Mouse (Mus musculus): ENCODE data around the gene Cracr2b. TPM values are rescaled to one million over a fixed set of nuclear protein-coding genes. Genes with fewer than 3 reads are reported as not detected.
"Not testable (repeated sequence)": the region's sequence is repeated elsewhere in the genome, so short reads cannot be mapped to it uniquely, and the experiment has no call there.

Gene Cracr2b
- polyA plus RNA-seq, 1 experiment from 2014 or later: 8.1 TPM

DNA sequence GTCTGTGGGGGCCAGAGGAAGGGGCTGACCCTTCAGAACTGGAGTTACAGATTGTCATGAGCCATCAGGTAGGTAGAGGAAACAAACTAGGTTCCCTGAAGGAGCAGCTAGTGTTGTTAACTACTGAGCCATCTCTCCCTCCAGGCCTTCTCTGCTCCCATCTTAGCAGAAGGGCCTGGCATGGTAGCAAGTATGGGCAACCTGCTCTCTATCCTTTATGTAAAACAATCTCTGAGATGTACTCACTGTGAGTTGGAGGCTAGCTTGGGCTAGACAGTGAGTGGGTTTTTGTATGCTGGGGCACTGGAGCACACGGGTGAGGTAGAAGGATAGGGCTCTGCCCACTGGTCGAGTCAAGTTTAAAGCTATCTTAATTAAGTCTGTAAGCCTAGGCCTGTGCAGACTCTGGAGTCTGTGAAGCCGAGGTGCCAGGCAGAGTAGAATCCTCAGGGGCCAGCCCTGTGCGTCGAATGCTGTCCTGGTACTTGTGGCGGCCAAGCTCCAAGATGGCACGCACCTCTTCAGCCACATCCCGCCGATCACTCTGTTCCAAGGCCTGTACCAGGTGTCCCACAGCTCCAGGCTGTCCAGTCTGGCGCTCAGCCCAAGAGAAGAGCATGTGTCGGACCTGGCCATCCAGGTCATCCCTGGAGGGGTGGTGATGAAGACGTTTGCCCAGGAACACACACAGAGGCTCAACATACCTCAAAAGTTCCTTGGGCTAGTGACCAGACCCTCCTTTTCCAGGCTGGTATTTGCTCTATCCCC, 22.5 kb upstream of the Cracr2b start:
- Histone ChIP-seq H3K27ac (peak overlapping the region; percentile 71; the same call in 1 of the 2 replicates), H3K9me3 (ENCODE audit: control insufficient read depth, low read length) (no peaks in the 10 kb centered on the region), H3K36me3 (replicated peaks; ENCODE audit: control insufficient read depth, insufficient read depth) (peaks cover 6% of the 10 kb centered on the region), H3K4me1 (replicated peaks; ENCODE audit: control insufficient read depth, insufficient read depth, low read length) (peaks cover 28% of the 10 kb centered on the region), H3K4me3 (replicated peaks; ENCODE audit: low read length) (no peak overlapping the region), H3K27me3 (ENCODE audit: control insufficient read depth, insufficient read depth, low read length) (no peaks in the 10 kb centered on the region), H3K9ac (0 out of 2 replicates have a peak overlapping the region, but pooled peaks have one; percentile 76), H3K4me2 (replicated peaks) (peak overlapping the region; percentile 90; the same call in 1 of the 2 replicates)
- DNase-seq (ENCODE audit: low spot score) (no peak), ATAC-seq (ENCODE audit: low FRiP score) (no peak)
- WGBS: 93% methylated on average over 12 of the region's 12 CpGs

DNA sequence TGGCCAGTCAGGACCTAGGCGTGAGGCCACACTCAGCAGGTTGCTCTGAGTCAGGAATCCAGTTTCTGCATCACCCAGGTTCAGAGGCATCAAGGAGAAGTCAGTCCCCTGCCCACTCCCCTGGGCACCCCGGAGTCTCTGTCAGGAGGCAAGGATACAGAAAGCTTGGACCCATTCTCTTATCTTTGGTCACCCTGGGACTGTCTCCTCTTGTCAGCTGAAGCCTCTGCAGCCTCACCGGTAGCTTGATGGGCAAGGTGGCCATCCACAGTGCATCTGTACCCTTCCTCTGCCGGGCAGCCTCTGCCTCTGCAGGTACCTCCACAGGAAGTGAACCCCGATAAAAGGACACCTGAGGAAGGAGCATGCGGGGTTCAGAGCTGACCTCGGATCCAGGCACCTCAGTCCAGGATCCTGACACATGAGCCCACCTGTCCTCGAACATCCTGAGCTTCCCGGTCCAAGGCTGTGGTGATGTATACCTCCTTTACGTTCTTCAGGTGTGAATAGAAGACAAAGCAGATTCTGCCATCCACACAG, 21.7 kb upstream of the Cracr2b start:
- ATAC-seq (ENCODE audit: low FRiP score) (no peak), DNase-seq (ENCODE audit: low spot score) (no peak)
- Histone ChIP-seq H3K27me3 (ENCODE audit: control insufficient read depth, insufficient read depth, low read length) (no peaks in the 10 kb centered on the region), H3K4me2 (replicated peaks) (no peak overlapping the region), H3K9ac (no peak overlapping the region), H3K4me1 (replicated peaks; ENCODE audit: control insufficient read depth, insufficient read depth, low read length) (peaks cover 28% of the 10 kb centered on the region), H3K9me3 (ENCODE audit: control insufficient read depth, low read length) (no peaks in the 10 kb centered on the region), H3K27ac (no peak overlapping the region), H3K4me3 (replicated peaks; ENCODE audit: low read length) (no peak overlapping the region), H3K36me3 (replicated peaks; ENCODE audit: control insufficient read depth, insufficient read depth) (no peaks in the 10 kb centered on the region; the same call in 1 of the 2 replicates)
- 93% methylated on average over 10 of the region's 10 CpGs for WGBS

DNA sequence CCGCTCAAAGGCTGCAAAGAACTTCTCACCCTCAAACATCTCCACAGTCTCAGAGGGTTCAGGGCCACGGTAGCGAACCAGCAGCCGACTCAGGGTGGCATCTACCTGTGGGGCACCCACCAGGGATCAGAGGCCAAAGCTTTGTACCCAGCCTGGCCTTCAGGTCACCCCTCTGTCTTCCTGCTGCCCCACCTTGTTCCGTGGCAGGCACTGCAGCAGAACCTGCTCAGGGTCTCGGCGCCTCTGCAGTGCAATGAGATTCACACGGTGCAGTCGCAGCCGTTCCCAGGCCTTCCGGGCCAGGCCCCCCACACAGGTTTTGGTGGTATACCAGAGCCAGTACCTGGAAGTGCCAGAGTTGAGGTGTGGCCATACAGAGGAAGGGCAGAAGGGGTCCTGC, 21.1 kb upstream of the Cracr2b start:
- Histone ChIP-seq H3K4me3 (replicated peaks; ENCODE audit: low read length) (no peak overlapping the region), H3K9ac (no peak overlapping the region), H3K4me2 (replicated peaks) (no peak overlapping the region), H3K27ac (no peak overlapping the region), H3K27me3 (ENCODE audit: control insufficient read depth, insufficient read depth, low read length) (no peaks in the 10 kb centered on the region), H3K36me3 (replicated peaks; ENCODE audit: control insufficient read depth, insufficient read depth) (no peaks in the 10 kb centered on the region; the same call in 1 of the 2 replicates), H3K9me3 (ENCODE audit: control insufficient read depth, low read length) (no peaks in the 10 kb centered on the region), H3K4me1 (replicated peaks; ENCODE audit: control insufficient read depth, insufficient read depth, low read length) (peaks cover 28% of the 10 kb centered on the region)
- no peak for ATAC-seq (ENCODE audit: low FRiP score)
- DNase-seq (ENCODE audit: low spot score): no peak
- 96% methylated on average over 11 of the region's 11 CpGs for WGBS

DNA sequence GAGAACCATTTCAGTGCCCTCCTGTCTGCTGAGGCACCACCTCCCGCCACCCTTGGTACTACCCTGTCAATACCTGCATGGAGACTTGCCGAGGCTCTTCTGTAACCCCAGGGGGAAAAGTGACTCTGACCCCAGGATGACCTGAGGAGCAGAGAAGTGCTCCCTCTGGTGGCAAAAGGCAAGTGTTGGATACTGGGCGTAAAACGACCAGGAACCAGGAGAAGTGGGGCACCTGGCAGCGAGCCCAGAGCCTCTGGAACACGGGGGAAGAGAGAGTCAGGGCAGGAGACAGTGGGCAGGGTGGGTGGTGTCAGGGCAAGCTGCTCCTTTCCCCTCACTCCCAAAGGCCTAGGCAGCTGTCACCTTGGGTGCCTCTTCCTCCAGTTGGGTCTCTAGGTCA, 20.3 kb upstream of the Cracr2b start:
- ATAC-seq (ENCODE audit: low FRiP score) (no peak), DNase-seq (ENCODE audit: low spot score) (no peak)
- no peaks in the 10 kb centered on the region; the same call in 1 of the 2 replicates for H3K36me3 ChIP-seq (replicated peaks; ENCODE audit: control insufficient read depth, insufficient read depth)
- H3K4me1 ChIP-seq (replicated peaks; ENCODE audit: control insufficient read depth, insufficient read depth, low read length): peaks cover 24% of the 10 kb centered on the region
- H3K4me2 ChIP-seq (replicated peaks): no peak overlapping the region
- H3K4me3 ChIP-seq (replicated peaks; ENCODE audit: low read length): no peak overlapping the region
- H3K9me3 ChIP-seq (ENCODE audit: control insufficient read depth, low read length): no peaks in the 10 kb centered on the region
- H3K9ac ChIP-seq: no peak overlapping the region
- 31% methylated on average over 6 of the region's 6 CpGs for WGBS
- no peak overlapping the region for H3K27ac ChIP-seq
- H3K27me3 ChIP-seq (ENCODE audit: control insufficient read depth, insufficient read depth, low read length): no peaks in the 10 kb centered on the region

DNA sequence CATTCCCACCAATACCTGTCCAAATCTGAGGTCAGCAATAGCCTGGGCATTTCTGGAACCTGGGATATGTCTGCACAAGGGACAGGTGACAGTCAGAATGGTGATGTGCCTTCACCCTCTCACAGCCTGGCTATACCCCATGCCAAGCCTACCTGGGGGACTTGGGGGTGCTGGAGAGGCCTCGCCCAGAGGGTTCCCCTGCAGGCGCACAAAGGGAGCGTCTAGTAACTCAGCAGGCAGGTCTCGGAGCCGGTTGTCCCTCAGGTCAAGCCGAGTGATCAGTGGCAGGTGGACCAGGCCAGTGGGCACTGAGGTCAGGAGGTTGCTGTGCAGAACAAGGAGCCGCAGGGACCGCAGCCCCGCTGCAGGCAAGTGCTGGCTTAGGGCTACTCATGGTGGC, 19.4 kb upstream of the Cracr2b start:
- H3K4me3 ChIP-seq (replicated peaks; ENCODE audit: low read length): no peak overlapping the region
- no peak overlapping the region for H3K27ac ChIP-seq
- H3K4me2 ChIP-seq (replicated peaks): no peak overlapping the region
- ATAC-seq (ENCODE audit: low FRiP score): no peak
- no peak for DNase-seq (ENCODE audit: low spot score)
- no peak overlapping the region for H3K9ac ChIP-seq
- H3K36me3 ChIP-seq (replicated peaks; ENCODE audit: control insufficient read depth, insufficient read depth): no peaks in the 10 kb centered on the region; the same call in 1 of the 2 replicates
- no peaks in the 10 kb centered on the region for H3K27me3 ChIP-seq (ENCODE audit: control insufficient read depth, insufficient read depth, low read length)
- WGBS: 93% methylated on average over 9 of the region's 9 CpGs
- H3K4me1 ChIP-seq (replicated peaks; ENCODE audit: control insufficient read depth, insufficient read depth, low read length): peaks cover 16% of the 10 kb centered on the region
- H3K9me3 ChIP-seq (ENCODE audit: control insufficient read depth, low read length): no peaks in the 10 kb centered on the region

DNA sequence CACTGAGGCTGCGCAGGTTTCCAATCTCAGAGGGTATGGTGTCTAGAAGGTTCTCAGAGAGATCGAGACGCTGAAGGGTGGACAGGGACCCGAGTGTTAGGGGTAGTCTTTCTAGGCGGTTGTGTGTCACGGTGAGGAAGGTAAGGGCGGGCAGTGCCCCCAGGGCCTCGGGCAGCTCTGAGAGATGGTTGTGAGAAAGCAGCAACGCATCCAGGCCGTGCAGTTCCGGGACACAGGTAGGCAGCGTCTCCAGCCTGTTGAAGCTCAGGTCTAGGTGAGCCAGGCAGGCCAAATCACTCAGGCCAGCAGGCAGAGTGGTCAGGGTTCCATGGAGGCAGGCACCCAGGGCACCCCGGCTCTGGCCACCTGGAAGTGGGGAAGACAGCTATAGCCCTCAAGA, 18.7 kb upstream of the Cracr2b start:
- no peak for ATAC-seq (ENCODE audit: low FRiP score)
- Histone ChIP-seq H3K4me3 (replicated peaks; ENCODE audit: low read length) (no peak overlapping the region), H3K27ac (no peak overlapping the region), H3K4me1 (replicated peaks; ENCODE audit: control insufficient read depth, insufficient read depth, low read length) (peaks cover 19% of the 10 kb centered on the region), H3K4me2 (replicated peaks) (no peak overlapping the region), H3K36me3 (replicated peaks; ENCODE audit: control insufficient read depth, insufficient read depth) (no peaks in the 10 kb centered on the region; the same call in 1 of the 2 replicates), H3K27me3 (ENCODE audit: control insufficient read depth, insufficient read depth, low read length) (no peaks in the 10 kb centered on the region), H3K9ac (0 out of 2 replicates have a peak overlapping the region, but pooled peaks have one; percentile 45), H3K9me3 (ENCODE audit: control insufficient read depth, low read length) (no peaks in the 10 kb centered on the region)
- DNase-seq (ENCODE audit: low spot score): no peak
- WGBS: 92% methylated on average over 13 of the region's 13 CpGs

DNA sequence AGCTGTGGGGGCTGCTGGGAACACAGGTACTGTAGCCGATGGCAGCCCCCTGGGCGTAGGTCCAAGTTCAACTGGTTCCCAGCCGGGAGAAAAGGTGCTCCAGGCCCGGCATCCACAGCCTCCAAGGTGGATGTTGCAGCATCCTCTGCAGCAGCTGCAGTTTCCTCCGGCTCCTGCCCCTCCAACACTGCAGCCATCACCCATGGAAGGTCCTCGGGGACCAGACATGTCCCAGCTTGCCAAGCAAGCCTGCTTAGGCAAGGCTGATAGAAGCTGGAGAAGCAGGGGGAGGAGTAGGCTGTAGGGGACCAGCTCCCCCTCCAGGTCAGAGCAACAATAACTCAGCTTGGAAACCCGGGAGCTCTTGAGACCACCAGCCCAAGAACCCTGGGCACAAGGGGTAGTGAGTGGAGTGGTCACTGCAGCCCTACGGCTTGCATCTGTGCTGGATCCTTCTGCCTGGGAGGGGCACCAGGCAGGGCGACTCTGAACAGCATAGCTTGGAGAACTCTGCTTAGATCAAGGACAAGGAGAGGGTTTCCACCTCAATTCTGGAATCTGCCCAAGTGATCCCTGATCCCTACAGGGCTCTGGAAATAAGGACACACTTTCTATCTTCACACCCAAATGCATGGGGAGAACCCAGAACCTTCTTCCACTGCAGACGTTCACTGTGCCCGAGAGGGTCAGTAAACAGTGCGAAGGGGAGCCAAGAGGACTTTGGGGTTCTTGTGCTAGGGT, 17.6 kb upstream of the Cracr2b start:
- H3K4me1 ChIP-seq (replicated peaks; ENCODE audit: control insufficient read depth, insufficient read depth, low read length): peaks cover 21% of the 10 kb centered on the region
- peak overlapping the region; percentile 54 for H3K4me2 ChIP-seq (replicated peaks)
- no peak overlapping the region for H3K27ac ChIP-seq
- no peaks in the 10 kb centered on the region for H3K9me3 ChIP-seq (ENCODE audit: control insufficient read depth, low read length)
- 28% methylated on average over 12 of the region's 12 CpGs for WGBS
- no peaks in the 10 kb centered on the region for H3K27me3 ChIP-seq (ENCODE audit: control insufficient read depth, insufficient read depth, low read length)
- DNase-seq (ENCODE audit: low spot score) (no peak), ATAC-seq (ENCODE audit: low FRiP score) (no peak)
- H3K4me3 ChIP-seq (replicated peaks; ENCODE audit: low read length): peak overlapping the region; percentile 28
- no peaks in the 10 kb centered on the region; the same call in 1 of the 2 replicates for H3K36me3 ChIP-seq (replicated peaks; ENCODE audit: control insufficient read depth, insufficient read depth)
- H3K9ac ChIP-seq: peak overlapping the region; percentile 45

DNA sequence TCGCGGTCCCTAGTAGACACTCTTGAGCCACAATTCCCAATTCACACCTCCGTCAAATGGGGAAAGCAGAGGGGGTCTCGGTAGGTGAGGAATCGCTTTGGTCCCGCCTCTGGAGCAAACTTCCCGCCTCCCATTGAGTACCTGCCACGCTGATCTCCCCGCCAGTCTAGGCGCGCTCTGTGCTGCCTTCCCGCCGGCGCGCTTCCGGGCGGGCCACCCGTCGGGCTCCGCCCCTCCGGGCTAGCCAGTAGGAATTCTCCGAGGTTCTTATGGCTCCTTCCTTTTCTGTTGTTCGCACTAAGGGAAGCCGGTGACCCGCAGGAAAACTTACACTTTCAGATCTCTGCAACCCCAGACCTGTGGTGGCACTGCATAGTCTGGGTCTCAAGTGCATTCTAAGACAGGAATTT, 17.1 kb upstream of the Cracr2b start, which contains the start of gene Pidd1:
Pidd1 (minus strand) TSS at position 198 of the 410 bp plus-strand sequence.
- peak; percentile 39 for DNase-seq (ENCODE audit: low spot score)

DNA sequence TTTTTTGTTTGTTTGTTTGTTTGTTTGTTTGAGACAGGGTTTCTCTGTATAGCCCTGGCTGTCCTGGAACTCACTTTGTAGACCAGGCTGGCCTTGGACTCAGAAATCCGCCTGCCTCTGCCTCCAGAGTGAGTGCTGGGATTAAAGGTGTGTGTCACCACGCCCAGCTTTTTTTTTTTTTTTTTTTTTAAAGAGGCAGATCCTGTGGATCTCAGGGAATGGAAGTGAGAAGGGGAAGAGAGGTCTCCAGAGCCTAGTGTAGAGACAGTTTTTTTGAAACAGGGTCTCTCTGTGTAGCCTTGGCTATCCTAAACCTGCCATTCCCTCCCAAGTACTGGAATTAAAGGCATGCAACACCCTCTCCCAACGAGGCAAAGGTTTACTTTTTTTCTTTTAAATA, 14.5 kb upstream of the Cracr2b start:
- Histone ChIP-seq H3K4me1 (replicated peaks; ENCODE audit: control insufficient read depth, insufficient read depth, low read length) (peaks cover 27% of the 10 kb centered on the region), H3K36me3 (replicated peaks; ENCODE audit: control insufficient read depth, insufficient read depth) (peaks cover 30% of the 10 kb centered on the region), H3K4me2 (replicated peaks) (peak overlapping the region; percentile 75; the same call in 1 of the 2 replicates), H3K4me3 (replicated peaks; ENCODE audit: low read length) (peak overlapping the region; percentile 83; the same call in 1 of the 2 replicates)
- WGBS: 86% methylated on average over 3 of the region's 3 CpGs
- not testable (repeated sequence) for ATAC-seq (ENCODE audit: low FRiP score); H3K27ac ChIP-seq; H3K9me3 ChIP-seq (ENCODE audit: control insufficient read depth, low read length); DNase-seq (ENCODE audit: low spot score); H3K9ac ChIP-seq; H3K27me3 ChIP-seq (ENCODE audit: control insufficient read depth, insufficient read depth, low read length)

More for the DNA sequence above, 17.1 kb upstream of the Cracr2b start, which contains the start of gene Pidd1:
- 0% methylated on average over 25 of the region's 25 CpGs for WGBS
- Histone ChIP-seq H3K27me3 (ENCODE audit: control insufficient read depth, insufficient read depth, low read length) (no peaks in the 10 kb centered on the region), H3K4me3 (replicated peaks; ENCODE audit: low read length) (peak within 1 kb of the TSS; percentile 28), H3K9ac (peak within 1 kb of the TSS; percentile 45), H3K4me2 (replicated peaks) (peak within 1 kb of the TSS; percentile 54), H3K27ac (no peak within 1 kb of the TSS), H3K4me1 (replicated peaks; ENCODE audit: control insufficient read depth, insufficient read depth, low read length) (peaks cover 27% of the 10 kb centered on the region), H3K9me3 (ENCODE audit: control insufficient read depth, low read length) (no peaks in the 10 kb centered on the region), H3K36me3 (replicated peaks; ENCODE audit: control insufficient read depth, insufficient read depth) (peaks cover 5% of the 10 kb centered on the region)
- no peak for ATAC-seq (ENCODE audit: low FRiP score)

Data from hindbrain, embryonic 14.5 days (tissue).